Mouse (Mus musculus): ENCODE results near the gene Slc7a11.

- TF ChIP-seq POLR2A (IDR thresholded peaks at IDR 0.05; ENCODE audit: borderline replicate concordance, control insufficient read depth, low read depth, low read length) (no peak), CTCF (IDR thresholded peaks at IDR 0.05; ENCODE audit: control insufficient read depth, insufficient read depth, low read length) (no peak)
Measured at GRCm38 (mm10) chr3:50419161-50419560, 24.3 kb downstream of the Slc7a11 start.

Data from bone marrow, adult 2 months (tissue).